ENCODE assay signal across 9 mouse cellular contexts in genomic region chr4:128688976-128689375, GRCm38 (mm10). TPM values are rescaled to one million over a fixed set of nuclear protein-coding genes. Genes with fewer than 3 reads are reported as not detected.
DNase-seq lines count a peak whose midpoint lies in the region; ATAC-seq and TF ChIP-seq lines count a peak whose summit lies in the region.
"Had no signal": no experiment of that assay in that cellular context is flagged by ENCODE, and none has a peak within 500 bp of the region (broad histone marks: within the 10 kb centered on the region; RNA-seq: fewer than 3 reads in every experiment).

No protein-coding gene starts in this region.

- no peak for TF ChIP-seq CTCF in lung, embryonic 14.5 days (IDR thresholded peaks at IDR 0.05; ENCODE audit: low read depth)
- no peak for TF ChIP-seq CTCF in small intestine, adult 2 months (IDR thresholded peaks at IDR 0.05; ENCODE audit: extremely low read depth, insufficient read length, insufficient replicate concordance, low read depth, low read length)
- no peak for TF ChIP-seq CTCF in kidney, adult 2 months (conservative IDR thresholded peaks at IDR 0.05; ENCODE audit: insufficient read depth, insufficient read length, low read depth, low read length)

- H3K9ac ChIP-seq in lung, embryonic 14.5 days = no peak overlapping the region
- H3K9ac ChIP-seq in hindbrain, embryonic 12.5 days = peak overlapping the region; percentile 38
- H3K9ac ChIP-seq in liver, embryonic 12.5 days = no peak overlapping the region
- H3K9ac ChIP-seq: limb, embryonic 15.5 days had no signal

- peaks cover 47% of the 10 kb centered on the region for H3K4me1 ChIP-seq in lung, embryonic 14.5 days (ENCODE audit: insufficient read depth)
- peaks cover 63% of the 10 kb centered on the region for H3K4me1 ChIP-seq in hindbrain, embryonic 12.5 days
- H3K4me1 ChIP-seq in liver, embryonic 12.5 days = peaks cover 43% of the 10 kb centered on the region
- H3K4me1 ChIP-seq in small intestine, adult 2 months (ENCODE audit: control insufficient read depth, insufficient read depth, insufficient read length, low read length) = peaks cover 7% of the 10 kb centered on the region; the same call in 1 of the 2 replicates
- H3K4me1 ChIP-seq in kidney, adult 2 months (ENCODE audit: control insufficient read depth, insufficient read depth, low read length) = no peaks in the 10 kb centered on the region

- 0 out of 2 replicates have a peak overlapping the region, but pooled peaks have one; percentile 12 for H3K27ac ChIP-seq in lung, embryonic 14.5 days (ENCODE audit: low read depth)
- H3K27ac ChIP-seq in hindbrain, embryonic 12.5 days = peak overlapping the region; percentile 78
- no peak overlapping the region for H3K27ac ChIP-seq in liver, embryonic 12.5 days
- H3K27ac ChIP-seq in small intestine, adult 2 months (ENCODE audit: insufficient read depth, low read depth, low read length) = 0 out of 2 replicates have a peak overlapping the region, but pooled peaks have one; percentile 0
- no peak overlapping the region for H3K27ac ChIP-seq in kidney, adult 2 months (ENCODE audit: insufficient read depth, low read depth, low read length)
- H3K27ac ChIP-seq: limb, embryonic 15.5 days had no signal

- H3K4me3 ChIP-seq in lung, embryonic 14.5 days (ENCODE audit: low read depth, low read length) = no peak overlapping the region
- H3K4me3 ChIP-seq in hindbrain, embryonic 12.5 days = peak overlapping the region; percentile 19
- no peak overlapping the region for H3K4me3 ChIP-seq in liver, embryonic 12.5 days
- no peak overlapping the region for H3K4me3 ChIP-seq in small intestine, adult 2 months (ENCODE audit: low read depth, low read length)
- H3K4me3 ChIP-seq in kidney, adult 2 months (ENCODE audit: insufficient read depth, low read depth, low read length) = no peak overlapping the region
- H3K4me3 ChIP-seq: limb, embryonic 15.5 days had no signal

- H3K9me3 ChIP-seq in lung, embryonic 14.5 days (ENCODE audit: low read depth, low read length) = peaks cover 3% of the 10 kb centered on the region; the same call in 1 of the 2 replicates
- H3K9me3 ChIP-seq in hindbrain, embryonic 12.5 days (replicated peaks) = no peaks in the 10 kb centered on the region
- peaks cover 4% of the 10 kb centered on the region; the same call in 1 of the 2 replicates for H3K9me3 ChIP-seq in liver, embryonic 12.5 days (replicated peaks)
- H3K9me3 ChIP-seq: limb, embryonic 15.5 days had no signal

- H3K36me3 ChIP-seq in lung, embryonic 14.5 days (ENCODE audit: insufficient read depth) = no peaks in the 10 kb centered on the region
- H3K36me3 ChIP-seq in hindbrain, embryonic 12.5 days = no peaks in the 10 kb centered on the region
- no peaks in the 10 kb centered on the region for H3K36me3 ChIP-seq in liver, embryonic 12.5 days
- H3K36me3 ChIP-seq in small intestine, adult 2 months (ENCODE audit: control insufficient read depth, insufficient read depth, low read length) = no peaks in the 10 kb centered on the region
- no peaks in the 10 kb centered on the region for H3K36me3 ChIP-seq in kidney, adult 2 months (ENCODE audit: control insufficient read depth, insufficient read depth, low read length)
- H3K36me3 ChIP-seq: limb, embryonic 15.5 days had no signal

- no peaks in the 10 kb centered on the region for H3K27me3 ChIP-seq in lung, embryonic 14.5 days (ENCODE audit: insufficient read depth, low read length)
- H3K27me3 ChIP-seq in hindbrain, embryonic 12.5 days = no peaks in the 10 kb centered on the region
- H3K27me3 ChIP-seq in liver, embryonic 12.5 days (replicated peaks) = no peaks in the 10 kb centered on the region
- H3K27me3 ChIP-seq in small intestine, adult 2 months (ENCODE audit: control insufficient read depth, insufficient read depth, low read length) = no peaks in the 10 kb centered on the region
- H3K27me3 ChIP-seq in kidney, adult 2 months (replicated peaks; ENCODE audit: control insufficient read depth, insufficient read depth, low read length) = no peaks in the 10 kb centered on the region
- H3K27me3 ChIP-seq: limb, embryonic 15.5 days had no signal

- peak; percentile 50 for DNase-seq in lung, embryonic 14.5 days
- no peak for DNase-seq in lung, adult 18-20 months
- DNase-seq in kidney, adult 2 months = no peak
- DNase-seq in heart, adult 8-10 months (ENCODE audit: low spot score) = no peak

- 53% methylated on average over 9 of the region's 9 CpGs for WGBS in lung, embryonic 14.5 days
- WGBS in hindbrain, embryonic 12.5 days = 58% methylated on average over 9 of the region's 9 CpGs
- WGBS in liver, embryonic 12.5 days (ENCODE audit: insufficient replicate concordance) = 34% methylated on average over 9 of the region's 9 CpGs
- 57% methylated on average over 9 of the region's 9 CpGs for WGBS in small intestine, adult 2 months
- WGBS in kidney, adult 2 months = 64% methylated on average over 9 of the region's 9 CpGs

- no peak overlapping the region for H3K4me2 ChIP-seq in lung, embryonic 14.5 days
- H3K4me2 ChIP-seq in hindbrain, embryonic 12.5 days (replicated peaks) = peak overlapping the region; percentile 42
- H3K4me2 ChIP-seq in liver, embryonic 12.5 days = no peak overlapping the region
- H3K4me2 ChIP-seq: limb, embryonic 15.5 days had no signal

- ATAC-seq in lung, embryonic 14.5 days (ENCODE audit: insufficient read depth) = peak; percentile 47; the same call in 1 of the 2 replicates
- peak; percentile 42; the same call in 1 of the 2 replicates for ATAC-seq in hindbrain, embryonic 12.5 days (ENCODE audit: low FRiP score)
- ATAC-seq in liver, embryonic 12.5 days = 0 out of 2 replicates have a peak, but pooled peaks have one; percentile 45
- no peak for ATAC-seq in activated CD4-positive, CD25-positive, alpha-beta regulatory T cell, adult 4 months

- TF ChIP-seq POLR2A in small intestine, adult 2 months (IDR thresholded peaks at IDR 0.05; ENCODE audit: low read depth, low read length) = no peak
- no peak for TF ChIP-seq POLR2A in kidney, adult 2 months (IDR thresholded peaks at IDR 0.05; ENCODE audit: low read depth, low read length)

RNA-seq across cellular contexts. Expression of gene Phc2, which starts 34.5 kb away (rescaled TPM):
- polyA plus RNA-seq in lung, embryonic 14.5 days (2014; fragmentation: Nextera tagmentation; extraction: Ambion mirVana) = 99.0 and 107 TPM in 2 replicates
- 126 and 138 TPM in 2 replicates for polyA plus RNA-seq in hindbrain, embryonic 12.5 days (2016; fragmentation: Nextera tagmentation; extraction: Ambion mirVana)
- 30.9 and 33.2 TPM in 2 replicates for polyA plus RNA-seq in liver, embryonic 12.5 days (2016; fragmentation: Nextera tagmentation; extraction: Ambion mirVana)
- polyA plus RNA-seq in small intestine, adult 2 months (2012; rRNA removed) = 42.0 and 83.8 TPM in 2 replicates
- 64.6 and 69.5 TPM in 2 replicates for polyA plus RNA-seq in kidney, adult 2 months (2012; rRNA removed)
- 10 to 100 TPM; 12.2 to 14.2 TPM for polyA plus RNA-seq in activated CD4-positive, CD25-positive, alpha-beta regulatory T cell, adult 4 months (2017; shearing (Covaris generic))
- 10 to 100 TPM; 26.8 to 38.7 (median 30.2) TPM for total RNA-seq in heart, adult 8-10 months (2022)

Comparison
In these comparisons a context has a peak if more than half of its experiments do, and no peak if none do; other contexts are left out.
1. H3K27ac ChIP-seq: peak in lung, embryonic 14.5 days (single experiment), hindbrain, embryonic 12.5 days (single experiment) and small intestine, adult 2 months (single experiment); none in liver, embryonic 12.5 days (single experiment) and kidney, adult 2 months (single experiment).